Mouse (Mus musculus) C3H10T1/2 (cell line): ENCODE data around the gene Gm10644. TPM values are rescaled to one million over a fixed set of nuclear protein-coding genes. Genes with fewer than 3 reads are reported as not detected.

ENCODE experiments used
- polyA plus RNA-seq, 2 experiments: library from polyadenylated mRNA; unstranded; fragments of >200 nt; fragmentation: generic; extraction: Trizol; gene quantifications; one replicate each; pipeline ENCODE4 v1.2.1; 2012; ENCODE audit warnings: missing spikeins in 2 of 2

Gm10644 gene
- under 1 TPM; 0.02 to 0.17 TPM for polyA plus RNA-seq

DNA sequence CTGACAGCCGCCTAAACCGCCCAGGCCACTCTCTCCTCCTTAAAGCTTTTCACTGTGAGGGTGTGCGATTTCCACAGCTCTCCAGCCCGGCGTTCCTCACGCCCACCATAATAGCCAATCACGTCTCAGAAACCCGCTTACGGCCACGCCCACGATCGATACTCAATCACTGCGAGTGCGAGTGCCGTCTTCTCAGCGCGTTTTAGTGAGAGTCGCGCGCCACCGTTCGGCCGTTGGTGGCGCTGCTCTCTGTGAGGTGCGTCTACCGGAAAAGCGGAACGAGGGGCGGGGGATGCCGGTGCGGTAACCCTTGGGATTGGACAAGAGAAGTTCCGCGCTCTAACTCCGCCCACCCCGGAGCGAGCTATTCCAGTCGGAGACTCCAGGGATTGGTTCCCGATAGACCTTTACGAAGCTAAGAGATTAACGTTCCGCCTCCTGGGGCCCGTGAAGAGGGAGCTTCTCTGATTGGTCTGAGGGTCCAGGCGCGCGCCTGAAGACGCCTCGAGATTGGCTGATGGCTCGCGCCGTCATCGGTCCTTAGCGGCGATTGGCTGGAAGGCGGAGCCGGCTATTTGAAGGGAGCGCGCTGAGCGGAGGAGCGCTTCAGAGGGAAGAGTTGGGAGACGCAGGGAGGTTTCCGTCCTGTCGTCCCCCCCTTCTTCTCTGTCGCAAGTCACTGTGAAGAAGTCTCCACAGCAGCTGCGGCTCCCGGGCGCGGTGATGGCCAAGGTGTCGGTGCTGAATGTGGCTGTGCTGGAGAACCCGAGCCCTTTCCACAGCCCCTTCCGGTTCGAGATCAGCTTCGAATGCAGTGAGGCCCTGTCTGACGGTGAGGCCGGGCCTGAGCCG, at the start of gene Gm10644, which contains the start of gene Asf1b:
TSS of gene Gm10644 (minus strand) at position 100 of the 852 bp plus-strand sequence.
TSS of gene Asf1b (plus strand) at position 402 of the 852 bp plus-strand sequence.

DNA sequence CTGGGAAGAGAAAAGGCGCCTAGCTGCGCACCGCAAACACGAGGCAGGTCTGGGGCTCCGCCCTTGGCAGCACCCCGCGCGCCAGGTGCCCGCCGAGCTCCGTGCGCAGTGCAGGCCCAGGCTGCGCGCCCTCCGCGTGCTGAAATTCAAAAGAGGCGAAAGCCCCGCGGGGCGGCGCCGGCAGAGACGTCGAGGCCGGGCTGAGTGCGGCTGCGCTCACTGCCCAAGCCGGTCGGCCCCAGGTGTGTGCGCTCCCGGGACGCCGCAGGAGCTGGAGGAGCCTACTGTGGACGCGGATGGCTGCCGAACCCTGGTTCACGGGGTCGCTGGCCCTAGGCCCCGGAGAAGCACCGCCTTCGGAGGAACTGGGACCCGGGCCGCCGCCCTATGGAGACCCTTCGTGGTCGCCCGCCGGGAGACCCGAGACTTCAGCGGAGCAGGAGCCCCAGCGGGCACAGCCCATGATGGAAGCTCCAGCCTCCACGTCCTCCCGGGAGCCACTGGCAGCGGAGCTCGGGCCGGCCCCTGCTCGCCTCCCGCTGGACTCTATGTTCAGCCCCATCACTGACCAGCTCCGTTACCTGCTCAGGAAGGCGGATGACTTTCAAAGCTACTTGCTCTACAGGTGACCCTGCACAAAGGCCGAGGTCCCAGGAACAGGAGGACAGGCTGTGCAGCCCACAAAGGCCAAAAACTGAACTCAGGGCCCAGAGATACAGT, 46.4 kb upstream of the Gm10644 start, which contains the start of gene 1700067K01Rik:
TSS of gene 1700067K01Rik (plus strand) at position 222 of the 720 bp plus-strand sequence.

DNA sequence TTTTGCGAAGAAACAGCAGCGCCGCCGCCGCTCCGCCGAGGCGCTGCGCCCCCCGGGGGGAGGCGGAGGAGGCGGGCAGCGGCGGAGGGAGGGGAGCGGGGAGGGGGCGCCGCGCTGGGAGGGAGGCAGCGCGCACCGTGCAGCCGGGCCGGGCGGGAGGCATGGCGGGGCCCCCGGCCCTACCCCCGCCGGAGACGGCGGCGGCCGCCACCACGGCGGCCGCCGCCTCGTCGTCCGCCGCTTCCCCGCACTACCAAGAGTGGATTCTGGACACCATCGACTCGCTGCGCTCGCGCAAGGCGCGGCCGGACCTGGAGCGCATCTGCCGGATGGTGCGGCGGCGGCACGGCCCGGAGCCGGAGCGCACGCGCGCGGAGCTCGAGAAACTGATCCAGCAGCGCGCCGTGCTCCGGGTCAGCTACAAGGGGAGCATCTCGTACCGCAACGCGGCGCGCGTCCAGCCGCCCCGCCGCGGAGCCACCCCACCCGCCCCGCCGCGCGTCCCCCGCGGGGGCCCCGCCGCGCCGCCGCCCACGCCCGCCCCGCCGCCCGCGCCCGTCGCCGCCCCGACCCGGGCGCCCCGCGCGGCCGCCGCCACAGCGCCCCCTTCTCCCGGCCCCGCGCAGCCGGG, 42.6 kb upstream of the Gm10644 start, which contains the start of gene Samd1:
TSS of gene Samd1 (plus strand) at position 162 of the 631 bp plus-strand sequence.

DNA sequence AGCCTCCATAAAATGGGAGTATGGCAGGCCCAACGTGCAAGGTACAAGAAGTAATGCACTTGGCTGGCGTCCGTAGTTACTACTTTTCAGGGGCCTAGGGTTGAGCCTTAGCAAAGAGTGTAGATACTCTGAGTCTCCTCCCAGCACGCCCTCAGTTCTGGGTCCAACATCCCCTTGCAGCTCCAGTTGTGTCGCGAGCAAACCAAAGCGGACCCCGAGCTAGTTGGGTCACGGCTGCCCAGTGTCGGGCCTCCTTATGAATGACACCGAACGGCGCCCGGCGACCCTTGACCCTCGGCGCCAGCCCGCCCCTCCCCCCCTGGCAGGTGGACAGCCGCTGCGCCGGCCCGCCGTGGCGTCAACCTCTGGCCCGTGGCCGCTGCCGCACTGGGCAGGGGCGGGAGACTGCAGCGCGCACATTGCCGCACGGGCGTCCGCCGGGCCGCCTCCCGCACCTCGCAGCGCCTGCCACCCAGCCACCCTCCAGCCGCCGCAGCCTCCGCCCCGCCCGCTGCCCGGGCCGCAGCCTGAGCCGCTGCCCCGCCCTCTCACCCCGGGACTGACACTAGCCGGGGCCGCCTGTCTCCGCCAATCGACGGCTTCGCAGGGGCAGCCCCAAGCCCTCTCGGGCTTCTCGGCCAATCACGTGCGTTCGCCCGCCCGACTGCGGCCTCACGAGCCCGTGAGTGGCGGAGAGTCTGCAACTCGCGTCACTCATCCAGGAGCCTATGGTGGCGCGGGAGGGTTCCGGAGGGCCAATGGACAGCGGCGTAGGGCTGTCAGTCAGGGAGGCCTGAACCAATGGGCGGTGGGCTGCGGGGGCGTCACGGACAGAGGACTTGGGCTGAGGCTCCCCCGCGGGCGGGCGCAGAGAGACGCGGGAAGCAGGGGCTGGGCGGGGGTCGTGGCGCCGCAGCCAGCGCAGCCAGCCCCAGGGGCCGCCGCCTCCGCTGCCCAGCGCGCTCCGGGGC, 17.4 kb upstream of the Gm10644 start, which contains the start of gene Prkaca:
TSS of gene Prkaca (plus strand) at position 844 of the 971 bp plus-strand sequence.

DNA sequence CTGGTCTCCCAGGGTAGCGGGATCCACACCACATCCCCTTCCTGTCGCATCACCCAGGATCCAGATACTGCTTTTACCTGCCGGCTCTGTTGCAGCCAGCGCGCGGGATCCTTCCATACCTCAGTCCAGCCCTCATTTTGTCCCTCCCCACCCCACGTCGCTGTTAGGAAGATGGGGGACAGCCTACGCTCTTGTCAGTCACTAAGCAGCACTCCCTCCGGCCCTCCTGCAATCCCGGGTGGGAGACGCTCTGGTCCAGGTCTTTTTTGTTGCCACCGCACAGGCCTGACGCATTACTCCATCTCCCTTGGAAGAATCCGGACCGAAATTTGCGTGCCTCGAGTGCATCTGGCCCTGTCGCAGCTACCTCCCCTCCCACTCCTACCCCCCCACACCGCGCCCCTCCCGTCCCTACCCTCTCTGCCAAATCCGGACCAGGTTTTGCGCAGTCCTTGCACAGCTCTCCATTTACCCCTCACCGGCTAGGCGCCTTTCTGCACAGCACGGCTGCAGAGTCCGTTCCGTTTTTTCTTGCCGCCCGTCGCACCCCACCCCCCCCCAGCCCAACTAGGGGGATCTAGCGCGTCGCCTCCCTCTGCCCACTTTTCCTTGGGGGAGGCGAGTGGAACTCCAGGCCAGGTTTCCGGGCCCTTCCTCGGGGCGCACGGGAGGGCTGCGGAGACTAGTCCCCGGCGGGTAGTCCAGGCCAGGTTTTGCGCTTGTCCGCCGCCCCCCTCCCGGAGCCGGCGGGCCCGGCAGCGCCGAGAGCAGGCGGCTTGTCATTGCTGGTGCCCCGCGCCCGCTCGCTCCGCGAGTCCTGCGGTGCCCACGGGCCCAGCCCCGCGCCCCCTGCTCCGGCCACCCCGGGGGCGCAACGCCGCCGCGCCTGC, 55.4 kb downstream of the Gm10644 start, which contains the start of gene Adgrl1:
TSS of gene Adgrl1 (plus strand) at position 743 of the 890 bp plus-strand sequence.

Other genes starting within 250 kb of the Gm10644 start
- gene Ddx39, start 240.0 kb downstream of the Gm10644 start, polyA plus RNA-seq, result 100 to 1,000 TPM in 1 of 2 experiments, 10 to 100 TPM in 1; 49.1 to 133 TPM
- gene Adgre5, start 213.9 kb downstream of the Gm10644 start, polyA plus RNA-seq, result 1 to 10 TPM in 1 of 2 experiments, under 1 TPM in 1; 0.37 to 4.7 TPM
- 10 to 100 TPM in 1 of 2 experiments, 1 to 10 TPM in 1; 2.6 to 18.1 TPM for gene Adgrl1, start 55.1 kb downstream of the Gm10644 start, polyA plus RNA-seq
- gene Asf1b, start 302 bp upstream of the Gm10644 start, polyA plus RNA-seq, result 10 to 100 TPM; 26.5 to 32.4 TPM
- 10 to 100 TPM; 46.8 to 89.9 TPM for gene Prkaca, start 17.8 kb upstream of the Gm10644 start, polyA plus RNA-seq
- 10 to 100 TPM; 23.7 to 43.3 TPM for gene Samd1, start 42.5 kb upstream of the Gm10644 start, polyA plus RNA-seq
- gene 1700067K01Rik, start 46.3 kb upstream of the Gm10644 start, polyA plus RNA-seq, result under 1 TPM; 0.08 to 0.60 TPM
- 1 to 10 TPM in 1 of 2 experiments, under 1 TPM in 1; 0.66 to 3.2 TPM for gene 2210011C24Rik, start 57.0 kb upstream of the Gm10644 start, polyA plus RNA-seq
- gene Palm3, start 66.3 kb upstream of the Gm10644 start, polyA plus RNA-seq, result under 1 TPM; 0.08 to 0.14 TPM
- gene Il27ra, start 87.4 kb upstream of the Gm10644 start, polyA plus RNA-seq, result under 1 TPM in 1 of 2 experiments, not detected in 1; 0.01 TPM
- not detected for gene Rln3, start 89.8 kb upstream of the Gm10644 start, polyA plus RNA-seq
- 1 to 10 TPM in 1 of 2 experiments, under 1 TPM in 1; 0.18 to 1.1 TPM for gene Gm10643, start 109.9 kb upstream of the Gm10644 start, polyA plus RNA-seq
- 10 to 100 TPM in 1 of 2 experiments, 1 to 10 TPM in 1; 5.9 to 13.7 TPM for gene Rfx1, start 111.6 kb upstream of the Gm10644 start, polyA plus RNA-seq
- gene Dcaf15, start 149.6 kb upstream of the Gm10644 start, polyA plus RNA-seq, result 10 to 100 TPM; 25.8 to 33.2 TPM
- gene Podnl1, start 170.8 kb upstream of the Gm10644 start, polyA plus RNA-seq, result 10 to 100 TPM in 1 of 2 experiments, 1 to 10 TPM in 1; 5.4 to 12.8 TPM
- 10 to 100 TPM; 37.0 to 44.8 TPM for gene Cc2d1a, start 192.7 kb upstream of the Gm10644 start, polyA plus RNA-seq
- 1 to 10 TPM in 1 of 2 experiments, under 1 TPM in 1; 0.60 to 1.3 TPM for gene 4930432K21Rik, start 192.8 kb upstream of the Gm10644 start, polyA plus RNA-seq
- gene Nanos3, start 230.0 kb upstream of the Gm10644 start, polyA plus RNA-seq, result 1 to 10 TPM; 1.2 to 2.4 TPM